Mouse (Mus musculus) kidney, postnatal 0 days (tissue): ENCODE results near the gene Oas2. TPM values are rescaled to one million over a fixed set of nuclear protein-coding genes. Genes with fewer than 3 reads are reported as not detected.

Experiments used
- ATAC-seq: fragments of 200-750 bp; cut with Nextera tagmentation; replicated peaks from 2 replicates; pipeline ENCODE4 v1.8.0; 2017; ENCODE audit warnings: low read depth, moderate number of reproducible peaks, moderate TSS enrichment, moderate library complexity; ENCODE audit not compliant: low FRiP score
- DNase-seq: peaks from one replicate; pipeline ENCODE4 v3.0.0-alpha.2; 2016; ENCODE audit warnings: low spot score
- H3K27ac ChIP-seq: fragments of 300-500 bp; sonication (generic); 2 replicates; pipeline ENCODE4 v1.5.1; 2014; ENCODE audit warnings: mild to moderate bottlenecking
- H3K27me3 ChIP-seq: fragments of 300-500 bp; sonication (generic); 2 replicates; pipeline ENCODE4 v1.6.1; 2014; ENCODE audit warnings: low read length, mixed read lengths; ENCODE audit not compliant: insufficient read depth
- H3K36me3 ChIP-seq: fragments of 300-500 bp; sonication (generic); 2 replicates; pipeline ENCODE4 v1.6.1; 2014; ENCODE audit warnings: low read length, mixed read lengths; ENCODE audit not compliant: insufficient read depth
- H3K4me1 ChIP-seq: fragments of 300-500 bp; sonication (generic); replicated peaks from 2 replicates; pipeline ENCODE4 v1.6.1; 2014; ENCODE audit warnings: antibody characterized with exemption, low read length, mixed read lengths; ENCODE audit not compliant: insufficient read depth
- H3K4me2 ChIP-seq: fragments of 300-500 bp; sonication (generic); 2 replicates; pipeline ENCODE4 v1.6.1; 2014; ENCODE audit warnings: mild to moderate bottlenecking, low read length, moderate library complexity, mixed read lengths
- H3K4me3 ChIP-seq: fragments of 300-500 bp; sonication (generic); replicated peaks from 2 replicates; pipeline ENCODE4 v1.5.1; 2014; ENCODE audit warnings: low read depth, low read length
- H3K9ac ChIP-seq: fragments of 300-500 bp; sonication (generic); 2 replicates; pipeline ENCODE4 v1.6.1; 2014; ENCODE audit warnings: low read depth, low read length
- H3K9me3 ChIP-seq: fragments of 300-500 bp; sonication (generic); replicated peaks from 2 replicates; pipeline ENCODE4 v1.6.1; 2016; ENCODE audit warnings: low read length, inconsistent platforms, mixed read lengths
- CTCF ChIP-seq: IDR thresholded peaks from 2 replicates; pipeline ENCODE4 v1.5.1; 2016; ENCODE audit warnings: antibody characterized with exemption, low read depth, mild to moderate bottlenecking, moderate library complexity
- WGBS: fragments of 180-500 bp; shearing (Covaris S2); extraction: QIAGEN DNeasy Blood & Tissue Kit; methylation state at CpG from one replicate; pipeline ENCODE4 v1.1.7; 2014; 5-methylcytosine and 5-hydroxymethylcytosine counted together
- polyA plus RNA-seq: library from polyadenylated mRNA; unstranded; fragments of >200 nt; fragmentation: Nextera tagmentation; extraction: Ambion mirVana; gene quantifications from 2 replicates; pipeline ENCODE4 v1.2.1, GENCODE M21; 2015

The Oas2 gene
- polyA plus RNA-seq, 1 experiment from 2014 or later: 0.87 TPM

DNA sequence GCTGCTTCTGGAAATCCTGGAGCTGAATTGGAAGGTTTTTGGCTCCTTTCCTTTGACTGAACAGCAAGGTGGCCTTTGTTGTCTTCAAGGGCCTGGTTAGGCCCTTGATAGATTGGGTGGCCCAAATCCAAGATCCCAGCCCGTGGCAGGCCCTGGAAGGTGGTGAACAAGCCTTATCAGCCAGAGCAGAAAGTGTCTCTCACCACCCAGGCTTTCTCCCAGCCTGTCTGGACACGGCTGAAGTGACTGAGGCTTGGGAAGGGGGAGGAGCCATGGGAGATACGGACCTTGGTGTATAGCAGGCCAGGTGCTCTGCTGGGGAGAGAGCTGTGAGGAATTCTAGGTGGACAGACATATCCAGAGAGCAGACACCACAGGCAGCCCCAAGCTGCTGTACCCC lies 19.7 kb upstream of the Oas2 start:
- no peak for TF ChIP-seq CTCF
- Histone ChIP-seq H3K27me3 (no peaks in the 10 kb centered on the region), H3K9me3 (no peaks in the 10 kb centered on the region), H3K4me3 (no peak overlapping the region), H3K36me3 (no peaks in the 10 kb centered on the region), H3K9ac (no peak overlapping the region), H3K4me2 (no peak overlapping the region), H3K27ac (no peak overlapping the region), H3K4me1 (no peaks in the 10 kb centered on the region)
- DNase-seq (no peak), ATAC-seq (no peak)
- 58% methylated on average over 3 of the region's 3 CpGs for WGBS

DNA sequence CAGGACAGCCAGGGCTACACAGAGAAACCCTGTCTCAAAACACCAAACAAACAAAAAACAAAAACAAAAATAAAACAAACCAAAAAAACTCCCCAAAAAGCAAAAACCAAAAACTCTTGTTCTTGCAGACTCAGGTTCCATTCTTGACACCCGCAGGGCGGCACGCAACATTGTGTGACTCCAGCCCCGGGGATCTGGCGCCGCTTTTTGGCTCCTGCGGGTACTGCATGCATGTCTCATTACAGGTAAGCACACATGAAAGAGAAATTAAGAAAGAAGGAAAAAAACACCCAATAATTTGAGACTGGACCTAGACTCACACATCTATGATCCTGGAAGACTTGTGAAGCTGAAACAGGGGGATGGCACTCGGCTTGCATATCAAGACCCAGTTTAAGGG lies 15.4 kb upstream of the Oas2 start:
- TF ChIP-seq CTCF: no peak
- H3K27ac ChIP-seq: no peak overlapping the region
- H3K36me3 ChIP-seq: no peaks in the 10 kb centered on the region
- no peaks in the 10 kb centered on the region for H3K4me1 ChIP-seq
- H3K4me3 ChIP-seq: no peak overlapping the region
- H3K9me3 ChIP-seq: no peaks in the 10 kb centered on the region
- DNase-seq (no peak), ATAC-seq (no peak)
- 71% methylated on average over 8 of the region's 8 CpGs for WGBS
- H3K9ac ChIP-seq: no peak overlapping the region
- H3K4me2 ChIP-seq: no peak overlapping the region
- H3K27me3 ChIP-seq: no peaks in the 10 kb centered on the region

DNA sequence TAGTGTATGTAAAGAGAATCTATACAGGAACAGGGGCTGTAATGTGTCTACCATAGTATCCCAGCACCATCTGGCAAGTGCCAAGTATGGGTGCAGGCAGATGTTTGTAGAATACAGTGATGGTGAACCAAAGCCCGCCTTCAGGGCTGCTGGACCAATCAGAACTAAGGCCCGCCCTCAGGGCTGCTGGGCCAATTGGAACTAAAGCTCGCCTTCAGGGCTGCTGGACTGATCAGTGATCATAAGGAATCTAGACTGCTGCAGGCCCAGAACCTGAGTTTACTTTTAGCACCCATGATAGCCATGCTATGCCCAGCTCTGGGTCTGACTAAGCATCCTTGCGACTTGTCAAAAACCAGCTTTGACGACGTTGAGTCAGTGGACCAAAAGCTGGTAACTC lies 12.2 kb upstream of the Oas2 start:
- no peaks in the 10 kb centered on the region for H3K4me1 ChIP-seq
- no peak for TF ChIP-seq CTCF
- 24% methylated on average over 6 of the region's 6 CpGs for WGBS
- no peaks in the 10 kb centered on the region for H3K27me3 ChIP-seq
- peak; percentile 16 for DNase-seq
- H3K36me3 ChIP-seq: no peaks in the 10 kb centered on the region
- no peak overlapping the region for H3K27ac ChIP-seq
- H3K9me3 ChIP-seq: no peaks in the 10 kb centered on the region
- H3K4me2 ChIP-seq: no peak overlapping the region
- no peak overlapping the region for H3K4me3 ChIP-seq
- no peak overlapping the region for H3K9ac ChIP-seq
- no peak for ATAC-seq

DNA sequence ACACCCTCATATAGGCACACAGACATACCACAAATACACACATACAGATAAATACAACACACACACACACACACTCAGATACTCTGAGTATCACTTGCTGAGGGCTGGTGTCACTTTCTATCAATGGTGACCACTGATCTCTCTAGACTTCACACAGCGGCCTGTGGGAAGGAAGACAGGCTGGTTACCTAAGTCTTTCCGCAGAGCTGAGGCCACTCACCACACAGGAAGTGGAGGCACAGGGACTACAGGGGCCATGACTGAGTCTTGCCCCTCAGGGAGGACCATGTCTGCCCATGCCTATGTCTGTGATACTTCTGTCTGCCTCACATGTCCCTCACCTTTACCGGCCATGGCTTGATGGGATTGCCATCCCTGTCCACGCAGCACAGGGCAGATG lies 4.6 kb upstream of the Oas2 start:
- TF ChIP-seq CTCF: no peak
- DNase-seq (no peak), ATAC-seq (no peak)
- Histone ChIP-seq H3K27ac (no peak overlapping the region), H3K9me3 (no peaks in the 10 kb centered on the region), H3K9ac (no peak overlapping the region), H3K4me3 (no peak overlapping the region), H3K27me3 (no peaks in the 10 kb centered on the region), H3K4me2 (no peak overlapping the region), H3K4me1 (no peaks in the 10 kb centered on the region), H3K36me3 (no peaks in the 10 kb centered on the region)
- WGBS: 86% methylated on average over 4 of the region's 4 CpGs

DNA sequence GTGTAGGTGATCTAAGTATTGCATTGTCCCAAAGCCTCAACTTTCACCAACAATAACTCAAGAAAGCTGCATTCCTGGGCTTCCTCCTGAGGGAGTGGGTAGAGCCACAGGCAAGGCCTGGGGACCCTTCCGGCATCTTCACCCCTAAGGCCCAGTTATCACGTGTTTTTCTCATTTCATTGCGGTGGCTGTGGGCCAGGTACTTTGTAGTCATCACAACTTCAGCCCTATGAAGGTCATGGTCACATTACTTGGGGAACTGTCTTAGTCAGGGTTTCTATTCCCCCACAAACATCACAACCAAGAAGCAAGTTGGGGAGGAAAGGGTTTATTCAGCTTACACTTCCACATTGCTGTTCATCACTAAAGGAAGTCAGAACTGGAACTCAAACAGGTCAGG lies 3.1 kb upstream of the Oas2 start:
- Histone ChIP-seq H3K27ac (no peak overlapping the region), H3K9ac (no peak overlapping the region), H3K36me3 (no peaks in the 10 kb centered on the region), H3K4me1 (no peaks in the 10 kb centered on the region), H3K4me3 (no peak overlapping the region), H3K4me2 (no peak overlapping the region), H3K27me3 (no peaks in the 10 kb centered on the region), H3K9me3 (no peaks in the 10 kb centered on the region)
- no peak for ATAC-seq
- no peak for DNase-seq
- no peak for TF ChIP-seq CTCF
- 71% methylated on average over 3 of the region's 3 CpGs for WGBS

DNA sequence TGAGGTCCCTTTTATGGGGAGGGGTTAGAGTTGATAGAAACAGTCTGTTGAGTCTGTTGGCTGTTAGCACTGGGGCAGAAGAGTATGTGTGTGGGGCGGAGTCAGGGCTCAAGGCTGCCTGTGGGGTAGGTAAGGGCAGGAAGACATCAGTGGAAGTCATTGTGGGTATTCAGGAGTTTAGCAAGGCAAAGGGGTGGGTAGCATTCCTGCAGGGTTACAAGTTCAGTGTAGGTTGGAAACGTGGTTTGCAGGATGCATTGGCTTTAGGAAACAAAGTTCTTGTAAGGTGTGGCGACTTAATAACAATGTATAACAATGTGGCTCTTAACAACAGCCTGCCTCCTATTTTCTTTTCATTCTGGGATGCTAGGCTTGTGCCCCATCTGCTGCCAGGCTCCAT lies 1.6 kb upstream of the Oas2 start:
- H3K4me3 ChIP-seq: no peak overlapping the region
- WGBS: 74% methylated on average over 3 of the region's 3 CpGs

DNA sequence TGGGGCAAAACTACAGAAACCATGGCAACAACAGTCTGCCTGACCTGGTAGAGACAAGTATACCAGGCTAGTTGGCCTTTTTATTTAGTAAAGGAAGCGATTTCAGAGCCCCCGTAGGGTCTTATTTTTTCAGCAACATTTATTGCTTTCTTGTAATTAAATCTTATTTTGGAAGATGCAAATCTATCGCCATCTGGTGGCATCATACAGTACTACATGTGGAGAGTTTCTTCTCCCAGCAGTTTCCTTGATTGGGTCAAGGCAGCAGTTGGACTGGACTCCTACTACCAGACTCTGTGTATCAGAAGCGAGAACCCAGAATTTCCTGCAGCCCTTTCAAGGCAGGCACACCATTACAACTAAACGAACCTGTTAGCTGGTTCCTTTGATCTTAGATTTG lies 3.2 kb downstream of the Oas2 start:
- DNase-seq: peak; percentile 80

More for the DNA sequence above, 1.6 kb upstream of the Oas2 start:
- Histone ChIP-seq H3K4me2 (no peak overlapping the region), H3K4me1 (no peaks in the 10 kb centered on the region), H3K9ac (no peak overlapping the region), H3K27ac (no peak overlapping the region), H3K9me3 (no peaks in the 10 kb centered on the region), H3K27me3 (no peaks in the 10 kb centered on the region), H3K36me3 (no peaks in the 10 kb centered on the region)
- ATAC-seq: no peak
- no peak for TF ChIP-seq CTCF
- DNase-seq: no peak

More for the DNA sequence above, 3.2 kb downstream of the Oas2 start:
- ATAC-seq: no peak
- Histone ChIP-seq H3K9me3 (no peaks in the 10 kb centered on the region), H3K27me3 (no peaks in the 10 kb centered on the region), H3K27ac (no peak overlapping the region), H3K36me3 (no peaks in the 10 kb centered on the region), H3K4me2 (no peak overlapping the region), H3K4me3 (no peak overlapping the region), H3K9ac (0 out of 2 replicates have a peak overlapping the region, but pooled peaks have one; percentile 9), H3K4me1 (no peaks in the 10 kb centered on the region)
- WGBS: 5% methylated on average over 5 of the region's 5 CpGs
- TF ChIP-seq CTCF: peak; percentile 81
